ENCODE assay signal across 18 mouse cellular contexts in the genomic region with DNA sequence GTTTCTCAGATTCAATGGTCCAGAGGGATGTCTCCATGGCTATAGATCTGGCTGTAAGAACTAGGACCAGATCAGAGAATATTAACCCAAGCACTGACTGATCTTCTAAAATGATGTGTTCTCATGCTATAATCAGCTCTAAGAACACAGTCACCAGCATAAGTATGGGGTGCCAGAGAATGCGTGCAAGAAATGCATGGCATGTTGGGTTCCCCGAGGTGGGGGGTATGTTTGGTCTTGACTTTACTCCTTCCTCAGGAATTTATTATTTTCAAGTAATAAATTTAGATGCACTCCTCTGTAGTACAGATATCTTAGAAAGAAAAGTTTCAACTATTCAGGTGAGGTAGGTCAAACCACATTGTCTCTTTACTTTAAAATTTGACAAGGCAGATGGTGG.
"Had no signal": no experiment of that assay in that cellular context is flagged by ENCODE, and none has a peak within 500 bp of the region (broad histone marks: within the 10 kb centered on the region; RNA-seq: fewer than 3 reads in every experiment).

No protein-coding gene starts in this region.

- ATAC-seq: liver, postnatal 0 days; midbrain, embryonic 16.5 days had no signal

- H3K4me1 ChIP-seq: lung, embryonic 15.5 days; midbrain, embryonic 10.5 days; midbrain, embryonic 12.5 days; neural tube, embryonic 13.5 days; neural tube, embryonic 15.5 days; stomach, embryonic 15.5 days had no signal

- H3K9ac ChIP-seq: liver, postnatal 0 days; lung, embryonic 15.5 days; midbrain, embryonic 12.5 days; neural tube, embryonic 13.5 days; neural tube, embryonic 15.5 days; stomach, embryonic 15.5 days had no signal

- H3K36me3 ChIP-seq: lung, embryonic 15.5 days; midbrain, embryonic 10.5 days; midbrain, embryonic 12.5 days; neural tube, embryonic 13.5 days; neural tube, embryonic 15.5 days; stomach, embryonic 15.5 days had no signal

- H3K27me3 ChIP-seq: lung, embryonic 15.5 days; midbrain, embryonic 12.5 days; neural tube, embryonic 13.5 days; neural tube, embryonic 15.5 days; stomach, embryonic 15.5 days had no signal

- DNase-seq: liver, postnatal 0 days; lung, adult 2 months; lung, postnatal 10 days; lung, postnatal 4 days; midbrain, embryonic 14.5 days; right cerebral cortex, postnatal 14 days; thymus, adult 2 months; thymus, postnatal 25 days; thymus, postnatal 4 days had no signal

- H3K4me3 ChIP-seq: lung, embryonic 15.5 days; midbrain, embryonic 10.5 days; midbrain, embryonic 12.5 days; myocyte; neural tube, embryonic 13.5 days; neural tube, embryonic 15.5 days; stomach, embryonic 15.5 days had no signal

- H3K27ac ChIP-seq: lung, embryonic 15.5 days; midbrain, embryonic 10.5 days; midbrain, embryonic 12.5 days; neural tube, embryonic 13.5 days; neural tube, embryonic 15.5 days; stomach, embryonic 15.5 days; stomach, postnatal 0 days had no signal
